In genomic region chr13:28552974-28553750, GRCm38 (mm10) we compare ENCODE assay signal across 8 mouse cellular contexts.
DNase-seq lines count a peak whose midpoint lies in the region; ATAC-seq lines count a peak whose summit lies in the region.

No protein-coding gene starts in this region.

- DNase-seq in heart, postnatal 4 days: peak; percentile 17
- DNase-seq in heart, postnatal 36 days: no peak
- DNase-seq in embryo, embryonic 10.5 days (ENCODE audit: low spot score): peak; percentile 40
- DNase-seq in hindbrain, embryonic 10.5 days (ENCODE audit: low spot score): no peak
- no peak for DNase-seq in adrenal gland, postnatal 25 days
- DNase-seq in kidney, adult 9 months: no peak
- DNase-seq in heart, adult 18-20 months: no peak

- intact Hi-C loops in heart, postnatal 36 days (cut with DNase I): no loop called here

- peak; percentile 80 for ATAC-seq in midbrain, embryonic 13.5 days

- WGBS in hindbrain, embryonic 10.5 days: 50% methylated on average over 10 of the region's 10 CpGs
- 47% methylated on average over 10 of the region's 10 CpGs for WGBS in midbrain, embryonic 13.5 days

- no peak overlapping the region for H3K4me2 ChIP-seq in midbrain, embryonic 13.5 days (replicated peaks)

- no peak overlapping the region for H3K4me3 ChIP-seq in hindbrain, embryonic 10.5 days
- no peak overlapping the region for H3K4me3 ChIP-seq in midbrain, embryonic 13.5 days (replicated peaks)

- H3K4me1 ChIP-seq in hindbrain, embryonic 10.5 days (replicated peaks): peaks cover 33% of the 10 kb centered on the region
- peaks cover 30% of the 10 kb centered on the region for H3K4me1 ChIP-seq in midbrain, embryonic 13.5 days (replicated peaks)

- no peak overlapping the region; the same call in 1 of the 2 replicates for H3K9ac ChIP-seq in midbrain, embryonic 13.5 days (replicated peaks)

- H3K36me3 ChIP-seq in hindbrain, embryonic 10.5 days: peaks cover 19% of the 10 kb centered on the region
- 0 out of 2 replicates have a peak, but pooled peaks cover 4% of the 10 kb centered on the region for H3K36me3 ChIP-seq in midbrain, embryonic 13.5 days

- no peaks in the 10 kb centered on the region for H3K9me3 ChIP-seq in hindbrain, embryonic 10.5 days
- H3K9me3 ChIP-seq in midbrain, embryonic 13.5 days: no peaks in the 10 kb centered on the region

- peak overlapping the region; percentile 78 for H3K27ac ChIP-seq in hindbrain, embryonic 10.5 days
- peak overlapping the region; percentile 78 for H3K27ac ChIP-seq in midbrain, embryonic 13.5 days

- no peaks in the 10 kb centered on the region for H3K27me3 ChIP-seq in hindbrain, embryonic 10.5 days (ENCODE audit: insufficient read depth, poor library complexity, severe bottlenecking)
- H3K27me3 ChIP-seq in midbrain, embryonic 13.5 days: no peaks in the 10 kb centered on the region

Comparison
In these comparisons a context has a peak if more than half of its experiments do, and no peak if none do; other contexts are left out.
1. DNase-seq: peak in heart, postnatal 4 days (single experiment) and embryo, embryonic 10.5 days (single experiment); none in heart, postnatal 36 days (0 of 2), hindbrain, embryonic 10.5 days (single experiment), adrenal gland, postnatal 25 days (single experiment), kidney, adult 9 months (single experiment) and heart, adult 18-20 months (0 of 2).